Mouse (Mus musculus): ENCODE measurements around the gene Rln3.

Rln3 gene

DNA sequence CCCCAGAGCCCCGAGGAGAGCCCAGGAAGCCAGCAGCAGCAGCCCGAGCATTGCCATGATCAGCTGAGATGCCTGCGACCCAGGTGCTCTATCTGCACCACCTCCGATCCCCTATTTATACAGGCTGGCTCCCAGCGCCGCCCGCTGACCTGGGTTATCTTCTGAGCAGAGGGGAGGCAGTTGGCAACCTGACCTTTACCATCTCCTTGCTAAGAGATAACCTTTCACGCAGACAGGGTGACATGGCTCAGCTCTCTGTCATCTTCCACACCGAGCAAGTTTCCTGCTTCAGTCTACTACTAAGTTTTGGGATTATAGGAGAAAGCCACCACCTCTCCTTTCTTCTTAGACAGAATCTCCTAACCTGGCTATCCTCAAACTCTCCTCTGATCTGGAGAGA, at the start of gene Rln3:
Rln3 (minus strand) TSS at position 101 of the 400 bp plus-strand sequence.
- no peak for DNase-seq

DNA sequence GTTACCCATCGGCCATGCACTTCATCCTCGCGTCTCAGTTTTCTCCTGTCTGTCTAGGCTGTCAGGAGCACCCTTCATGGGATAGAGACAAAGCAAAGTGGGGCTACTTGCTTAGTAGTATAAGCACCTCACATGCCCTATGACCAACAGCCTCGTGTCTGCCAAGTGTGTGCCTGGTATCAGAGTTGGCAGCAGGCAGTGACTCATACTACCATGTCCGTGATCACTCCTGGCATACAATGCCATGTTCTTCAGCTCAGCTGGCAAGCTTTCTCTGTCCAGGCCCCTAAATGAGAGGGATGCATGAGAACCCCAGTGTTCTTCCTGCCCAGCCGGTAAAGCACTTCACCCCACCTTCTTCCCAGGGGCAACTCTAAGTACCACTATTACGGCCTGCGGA, 45.8 kb upstream of the Rln3 start:
- no peak for DNase-seq

DNA sequence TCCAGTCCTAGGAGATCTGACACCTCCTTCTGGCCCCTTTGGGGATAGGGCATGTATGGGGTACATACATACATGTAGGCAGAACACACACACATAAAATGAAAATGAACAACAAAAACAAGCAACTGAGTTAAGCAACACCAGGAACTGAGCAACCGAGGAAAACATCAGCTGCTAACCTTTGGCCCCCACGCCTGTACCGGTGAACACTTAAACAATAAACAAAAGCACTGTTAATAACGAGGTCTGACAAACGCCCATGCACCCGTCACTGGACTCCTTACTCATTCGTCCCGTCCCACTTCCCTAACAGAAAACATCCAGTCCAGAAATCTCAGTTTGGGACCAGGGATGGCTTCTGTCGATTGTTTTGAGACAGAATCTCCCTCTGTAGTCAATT, 44.5 kb upstream of the Rln3 start:
- DNase-seq, result no peak

DNA sequence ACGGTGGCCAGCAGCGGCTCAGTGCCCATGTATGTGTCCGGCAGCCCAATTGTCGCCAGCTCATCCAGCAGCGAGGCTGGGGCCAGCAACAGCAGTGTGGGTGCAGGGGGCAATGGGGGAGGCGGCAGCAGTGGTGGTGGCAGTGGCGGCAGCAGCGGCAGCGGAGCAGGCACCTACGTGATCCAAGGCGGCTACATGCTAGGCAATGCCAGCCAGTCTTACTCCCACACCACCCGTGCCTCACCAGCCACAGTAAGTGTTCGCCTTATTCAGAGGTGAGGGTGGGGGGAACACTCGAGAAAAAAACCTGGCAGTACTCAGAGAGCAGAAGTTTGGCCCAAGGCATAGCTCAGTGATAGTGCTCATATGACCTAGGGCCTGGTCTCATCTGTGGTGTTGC, 43.0 kb upstream of the Rln3 start:
- no peak for DNase-seq

DNA sequence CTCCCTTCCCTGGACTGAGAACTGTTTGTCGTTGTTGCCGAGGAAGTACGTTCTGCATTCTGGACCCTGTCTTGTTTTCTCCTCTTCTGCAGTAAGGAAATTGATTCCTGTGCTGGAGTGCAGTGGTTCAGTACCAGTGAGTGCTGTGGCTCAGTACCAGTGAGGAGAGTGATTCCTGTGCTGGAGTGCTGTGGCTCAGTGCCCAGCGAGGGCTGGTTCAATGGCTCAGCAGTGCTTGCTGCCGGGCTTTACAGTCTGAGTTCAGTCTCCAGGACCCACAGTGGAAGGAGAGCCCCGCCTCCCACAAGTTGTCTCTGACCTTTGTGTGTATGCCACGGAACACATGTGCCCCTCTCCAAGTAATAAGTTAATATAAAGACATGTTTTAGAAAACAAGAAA, 42.4 kb upstream of the Rln3 start:
- no peak for DNase-seq

DNA sequence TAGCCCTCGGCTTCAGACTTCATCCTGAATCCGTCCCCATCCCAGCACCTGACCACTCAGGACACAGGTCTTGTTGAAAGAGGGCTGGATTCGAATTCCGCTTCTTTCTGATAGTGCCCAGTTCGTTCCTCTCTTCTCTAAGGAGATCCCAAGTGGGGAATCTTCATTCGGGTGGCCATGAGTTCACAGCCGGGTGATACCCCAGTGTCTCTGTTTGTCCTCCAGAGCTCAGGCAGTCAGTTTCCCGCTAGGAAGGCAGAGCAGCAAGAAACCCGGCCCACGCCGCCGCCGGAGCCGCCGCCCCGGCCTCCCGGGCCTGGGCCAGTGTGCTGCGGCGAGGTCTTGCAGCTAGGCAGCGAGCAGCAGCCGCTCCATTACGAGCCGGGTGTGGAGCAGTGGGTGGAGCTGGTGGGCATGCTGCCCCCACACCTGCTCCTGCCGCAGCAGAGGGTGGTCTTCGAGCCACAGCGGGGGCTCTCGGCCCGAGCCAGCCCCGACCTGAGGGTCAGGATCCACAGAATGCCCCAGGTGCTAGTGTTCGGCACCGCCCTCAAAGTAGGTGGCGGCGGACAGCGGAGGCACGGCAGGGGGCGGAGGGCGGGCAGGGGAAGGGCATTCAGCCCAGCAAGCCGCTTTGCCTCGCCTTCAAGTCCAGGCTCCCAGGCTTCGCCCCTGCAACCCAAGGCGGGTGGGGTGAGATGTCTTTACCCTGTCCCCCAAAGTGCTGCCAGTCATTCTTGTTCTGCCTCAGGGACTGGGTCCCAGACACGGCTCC, 39.7 kb upstream of the Rln3 start:
- no peak for DNase-seq

DNA sequence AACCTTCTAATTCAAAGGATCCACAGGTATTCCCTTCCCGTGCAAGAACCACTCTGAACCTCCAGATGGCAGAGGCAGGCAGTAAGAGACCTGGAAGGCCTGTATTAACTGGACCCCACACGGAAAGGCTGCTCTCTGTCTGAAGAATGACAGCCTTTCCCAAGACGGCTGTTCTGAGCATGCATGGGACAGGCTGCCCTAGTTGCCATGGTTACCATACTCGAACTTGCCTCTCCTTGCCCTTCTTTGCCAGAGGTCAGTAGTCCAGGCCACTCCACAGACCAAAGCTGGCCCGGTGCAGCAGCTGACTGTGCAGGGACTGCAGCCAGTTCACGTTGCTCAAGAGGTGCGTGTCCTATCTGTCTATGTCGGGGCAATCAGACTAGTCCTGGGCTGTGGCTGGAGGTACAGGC, 39.0 kb upstream of the Rln3 start:
- DNase-seq, result no peak

DNA sequence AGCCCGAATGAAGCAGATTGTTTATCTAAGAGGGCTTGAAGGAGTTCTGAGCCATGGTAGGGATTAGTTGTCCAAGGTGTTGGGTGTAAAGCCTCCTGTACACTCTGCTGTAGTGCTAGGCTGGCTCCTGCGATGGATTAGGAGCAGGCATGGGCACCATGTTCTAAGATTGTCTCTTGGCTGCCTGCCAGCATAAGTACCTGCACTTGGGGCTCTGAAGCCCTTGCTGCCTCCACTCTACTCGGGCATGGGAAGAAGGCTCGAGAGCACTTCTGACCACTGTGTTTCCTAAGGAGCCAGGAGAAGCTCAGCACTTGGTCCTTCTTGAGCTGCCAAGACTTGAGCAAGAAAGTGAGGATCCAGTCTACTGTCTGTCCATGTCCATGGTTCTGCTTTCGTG, 34.4 kb upstream of the Rln3 start:
- no peak for DNase-seq

DNA sequence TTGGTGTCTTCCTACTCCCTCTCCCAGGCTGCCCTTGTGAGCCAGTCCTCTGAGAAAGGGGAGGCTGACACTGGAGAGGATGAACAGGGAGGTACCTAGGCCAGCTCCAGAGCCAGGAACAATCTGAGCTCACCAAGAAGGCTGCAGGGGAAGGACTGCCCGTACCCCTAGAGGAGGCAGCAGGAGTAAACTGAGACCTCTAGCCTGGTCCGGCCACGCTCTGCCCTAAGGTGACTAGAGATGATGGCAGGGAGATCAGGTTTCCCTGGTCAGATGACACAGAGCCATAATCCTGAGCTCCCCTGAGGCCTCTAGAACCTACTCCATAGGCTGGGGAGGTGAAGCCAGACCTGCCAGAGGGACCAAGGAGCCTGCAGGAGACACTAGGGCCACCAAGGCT, 32.0 kb upstream of the Rln3 start:
- DNase-seq, result no peak

DNA sequence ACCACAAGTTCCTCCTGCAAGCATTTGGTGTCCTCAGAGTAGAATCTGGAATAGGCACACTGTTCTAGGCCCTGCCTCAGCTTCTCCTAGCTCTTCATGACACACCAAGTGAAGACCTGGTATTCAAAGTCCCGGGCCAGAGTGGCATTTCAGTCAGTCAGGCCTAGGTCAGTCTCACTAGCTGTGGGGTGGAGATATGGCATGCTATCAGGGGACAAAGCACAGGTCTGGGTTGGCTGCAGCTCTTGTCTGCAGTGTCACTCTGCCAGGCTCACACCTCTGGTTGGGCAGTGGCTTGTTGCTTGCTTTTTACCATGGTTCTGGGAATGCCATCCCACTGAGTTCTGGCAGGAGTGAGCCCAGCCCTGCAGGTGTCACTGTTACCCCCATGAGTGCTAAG, 31.6 kb upstream of the Rln3 start:
- DNase-seq, result no peak

DNA sequence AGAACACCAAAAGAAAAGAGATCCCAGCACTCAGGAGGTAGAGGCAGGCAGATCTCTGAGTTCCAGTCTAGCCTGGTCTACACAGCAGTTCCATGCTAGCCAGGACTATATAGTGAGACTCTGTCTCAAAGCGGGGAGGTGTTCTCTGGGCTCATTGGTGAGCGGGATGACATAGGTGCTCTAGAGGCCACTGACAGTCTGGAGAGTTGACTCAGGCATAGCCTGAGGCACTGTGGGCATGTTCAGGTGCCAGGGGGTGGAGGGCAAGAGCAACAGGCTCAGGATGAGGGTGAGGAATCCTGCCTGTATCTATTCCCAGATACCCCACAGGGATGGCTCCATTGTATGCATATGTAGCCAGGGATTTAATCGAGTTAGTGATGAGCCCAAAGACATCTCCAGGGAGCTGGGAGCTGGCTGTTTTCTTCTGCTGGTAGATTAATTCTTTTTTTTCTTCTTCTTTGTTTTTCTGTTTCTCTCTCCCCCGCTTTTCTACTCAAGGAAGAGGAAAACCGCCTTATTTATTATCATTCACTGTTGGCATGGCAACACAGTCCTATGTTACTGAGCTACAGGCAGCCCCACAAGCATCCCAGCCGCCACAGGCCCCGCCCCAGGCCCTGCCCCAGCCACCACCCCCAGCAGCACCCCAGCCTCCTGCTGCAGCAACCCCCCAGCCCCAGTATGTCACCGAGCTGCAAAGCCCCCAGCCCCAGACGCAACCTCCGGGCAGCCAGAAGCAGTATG, 28.6 kb upstream of the Rln3 start:
- no peak for DNase-seq

DNA sequence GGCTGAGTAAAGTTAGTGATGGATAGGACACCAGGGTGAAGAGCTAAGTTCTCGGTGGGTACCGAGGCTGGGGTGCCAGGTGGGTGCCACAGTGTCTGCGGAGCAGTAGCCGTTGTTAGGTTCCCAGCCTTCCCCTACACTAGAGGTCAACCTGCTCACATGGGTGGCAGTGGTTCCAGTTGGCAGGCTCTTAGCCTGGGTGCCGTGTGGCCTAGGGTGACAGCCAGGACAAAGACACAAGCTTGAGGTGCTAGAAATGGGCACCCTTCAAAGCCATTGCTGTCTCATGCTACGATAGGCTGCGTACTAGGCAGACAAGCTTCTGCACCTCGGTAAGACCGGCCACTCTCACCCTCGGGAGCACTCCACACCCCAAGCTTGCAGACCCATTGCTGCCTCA, 27.5 kb upstream of the Rln3 start:
- no peak for DNase-seq

DNA sequence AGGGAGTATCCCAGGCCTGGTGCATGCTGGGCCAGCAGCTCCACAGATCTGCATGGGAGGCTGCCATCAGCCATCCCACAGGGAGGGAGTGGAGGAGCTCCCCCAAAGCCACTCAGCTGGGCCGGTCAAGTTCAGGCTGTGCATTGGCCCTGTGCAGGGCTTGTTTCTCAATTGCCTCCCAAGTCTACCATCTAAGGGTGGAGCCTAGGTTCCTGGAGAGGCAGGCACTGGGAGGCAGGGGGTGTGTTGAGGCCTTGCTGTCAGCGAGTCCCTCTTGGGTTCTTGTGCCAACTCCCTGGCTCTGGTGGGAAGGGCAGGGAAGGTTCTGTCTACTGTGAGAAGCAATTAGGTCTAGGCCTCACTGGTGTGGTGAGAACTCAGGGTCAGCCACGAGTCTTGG, 27.1 kb upstream of the Rln3 start:
- DNase-seq, result no peak

DNA sequence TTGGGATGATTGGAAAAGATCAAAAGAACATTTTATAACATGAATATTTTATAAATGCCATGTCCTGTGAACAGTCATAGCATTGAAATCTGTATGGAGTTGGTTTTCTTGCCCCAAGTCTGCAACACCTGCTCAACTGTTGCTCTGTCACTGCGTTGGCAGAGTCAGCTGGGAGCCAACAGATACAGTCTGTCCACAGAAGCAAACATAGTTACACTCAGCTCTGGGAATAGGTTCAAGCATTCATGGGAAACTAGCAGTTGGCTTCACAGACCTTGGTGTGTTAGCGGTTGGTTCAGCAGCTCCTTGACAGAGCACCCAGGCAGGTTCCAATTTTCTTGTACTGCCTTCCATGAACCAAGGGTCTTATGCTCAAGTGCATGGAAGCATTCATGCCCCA, 25.9 kb upstream of the Rln3 start:
- DNase-seq, result no peak

DNA sequence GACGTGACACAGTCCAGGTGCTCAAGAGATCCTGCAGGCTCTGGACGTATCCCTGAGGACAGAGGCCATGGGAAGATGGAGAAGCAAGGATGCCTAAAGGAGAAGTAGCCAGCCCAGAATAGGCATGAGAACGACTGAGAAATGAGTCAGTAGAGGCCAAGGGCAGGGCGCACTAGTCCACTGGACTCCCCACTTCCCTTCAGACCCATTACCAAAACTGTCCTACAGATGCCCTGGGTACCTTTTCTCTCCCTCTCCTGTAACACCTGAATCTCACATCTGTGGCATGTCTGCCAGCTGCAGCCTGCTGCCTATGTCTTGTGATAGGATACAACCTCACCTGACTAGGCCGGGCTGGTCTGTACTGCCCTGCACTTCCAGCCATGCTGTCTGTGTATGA, 25.4 kb upstream of the Rln3 start:
- DNase-seq, result no peak

DNA sequence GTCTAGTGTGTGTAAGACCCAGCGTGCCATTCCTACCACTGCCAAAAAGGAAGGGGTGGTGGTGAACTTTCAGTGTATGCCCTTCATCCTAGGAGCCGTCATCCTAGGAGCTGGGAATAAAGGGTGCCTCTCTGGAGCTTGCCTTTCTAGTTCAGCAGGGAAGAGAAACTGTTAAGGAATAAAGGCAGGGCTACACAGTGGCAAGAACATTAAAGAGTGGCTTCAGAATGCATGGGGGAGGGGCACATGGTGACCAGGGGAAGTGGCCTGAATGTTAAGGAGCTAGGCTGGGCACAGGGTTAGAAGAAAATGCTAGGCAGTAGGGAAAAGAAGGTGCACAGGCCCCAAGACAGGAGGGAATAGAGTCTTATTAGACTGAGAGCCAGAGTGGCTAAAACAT, 24.9 kb upstream of the Rln3 start:
- no peak for DNase-seq

DNA sequence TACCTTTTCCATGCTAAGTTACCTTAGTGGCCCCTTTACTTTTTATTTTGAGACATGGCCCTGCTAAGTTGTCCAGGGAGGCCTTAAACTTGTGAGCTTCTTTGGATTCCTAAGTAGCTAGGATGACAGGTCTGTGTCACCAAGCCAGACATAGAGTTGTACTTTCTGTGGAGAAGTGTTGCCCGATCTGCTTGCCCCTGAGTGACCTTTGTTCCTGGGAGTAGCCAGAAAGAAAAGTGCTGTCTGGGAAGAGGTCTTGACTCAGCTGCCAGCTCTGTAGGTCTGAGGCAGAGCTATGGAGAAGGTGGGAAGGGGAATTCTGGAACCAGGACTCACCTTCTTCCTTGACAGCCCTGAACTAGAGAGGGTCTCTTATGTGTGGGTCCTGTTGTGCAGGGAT, 24.4 kb upstream of the Rln3 start:
- no peak for DNase-seq

DNA sequence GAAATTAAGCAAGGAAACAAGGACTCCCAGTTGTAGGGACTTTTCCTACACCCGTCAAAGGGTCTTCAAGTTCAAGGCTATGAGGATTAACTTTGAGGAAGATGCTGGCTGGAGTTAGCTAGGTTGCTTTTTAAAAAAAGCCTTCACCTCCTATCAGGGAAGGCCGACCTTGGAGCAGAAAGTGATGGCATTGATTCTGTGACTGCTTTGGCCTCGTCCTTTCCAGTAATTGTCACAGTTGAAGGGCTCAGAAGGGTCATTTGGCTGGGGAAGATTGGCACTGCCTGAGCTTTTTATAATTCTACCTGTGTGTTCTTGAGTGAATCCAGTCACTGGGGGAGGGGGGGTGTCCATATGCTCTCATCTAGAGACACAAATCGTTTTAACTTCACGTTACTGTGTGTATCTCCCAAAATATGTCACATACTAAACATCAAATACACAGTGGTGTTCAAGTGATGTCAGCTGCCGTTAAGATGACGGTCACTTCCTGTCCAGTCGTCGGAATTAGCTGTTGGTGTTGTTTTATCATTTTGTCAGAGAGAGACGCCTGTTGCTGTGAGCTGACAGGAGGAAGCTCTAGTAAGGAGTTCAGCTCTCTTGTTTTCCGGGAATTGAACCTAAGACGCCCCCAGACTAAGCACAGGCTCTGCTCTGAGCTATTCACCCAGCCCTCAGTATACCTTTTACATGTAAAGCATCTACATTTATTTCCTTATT, 23.7 kb upstream of the Rln3 start:
- DNase-seq, result no peak

DNA sequence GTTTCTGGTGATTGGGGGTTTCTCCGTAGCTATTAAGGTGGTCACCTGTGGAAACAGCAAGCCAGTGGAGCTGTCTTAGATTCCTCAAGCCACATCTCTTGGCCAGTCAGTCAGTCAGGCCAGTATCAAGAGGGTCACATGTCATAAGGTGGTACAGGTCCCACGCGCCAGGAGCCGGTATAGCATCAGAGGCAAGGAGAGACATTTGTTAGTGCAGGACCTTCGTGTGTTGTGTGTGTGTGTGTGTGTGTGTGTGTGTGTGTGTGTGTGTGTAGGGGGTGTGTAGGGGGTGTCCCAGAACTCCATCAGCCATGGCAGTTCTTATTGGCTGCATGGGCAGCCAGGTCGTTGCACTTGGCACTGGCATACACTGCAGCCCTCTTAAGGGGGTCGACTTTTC, 23.1 kb upstream of the Rln3 start:
- no peak for DNase-seq

DNA sequence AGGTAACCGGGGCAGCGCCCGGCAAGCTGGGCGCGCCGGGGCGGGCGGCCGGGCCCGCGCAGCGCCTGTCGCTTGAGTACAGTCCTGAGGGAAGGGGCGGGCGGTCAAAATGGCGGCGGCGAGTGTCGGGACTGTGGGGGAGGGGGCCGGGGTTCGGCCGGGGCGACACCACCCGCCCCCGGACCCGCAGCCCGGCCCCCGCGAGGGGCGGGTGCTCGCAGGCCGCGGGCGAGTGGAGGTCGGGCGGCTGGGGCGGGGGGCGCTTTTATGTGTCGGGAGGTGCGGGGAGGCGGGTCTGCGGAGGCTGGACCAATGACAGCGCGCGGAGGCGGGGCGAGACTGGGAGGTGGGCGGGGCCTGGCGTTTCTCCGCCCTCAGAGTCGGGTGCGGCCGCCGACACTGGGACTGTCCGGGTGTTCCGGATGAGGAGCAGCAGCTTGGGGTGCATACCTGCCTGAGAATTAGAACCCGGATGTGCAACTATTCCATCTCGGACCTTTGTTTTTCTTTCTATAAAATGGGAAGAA, 22.3 kb upstream of the Rln3 start:
- DNase-seq, result peak; percentile 98 to 99

DNA sequence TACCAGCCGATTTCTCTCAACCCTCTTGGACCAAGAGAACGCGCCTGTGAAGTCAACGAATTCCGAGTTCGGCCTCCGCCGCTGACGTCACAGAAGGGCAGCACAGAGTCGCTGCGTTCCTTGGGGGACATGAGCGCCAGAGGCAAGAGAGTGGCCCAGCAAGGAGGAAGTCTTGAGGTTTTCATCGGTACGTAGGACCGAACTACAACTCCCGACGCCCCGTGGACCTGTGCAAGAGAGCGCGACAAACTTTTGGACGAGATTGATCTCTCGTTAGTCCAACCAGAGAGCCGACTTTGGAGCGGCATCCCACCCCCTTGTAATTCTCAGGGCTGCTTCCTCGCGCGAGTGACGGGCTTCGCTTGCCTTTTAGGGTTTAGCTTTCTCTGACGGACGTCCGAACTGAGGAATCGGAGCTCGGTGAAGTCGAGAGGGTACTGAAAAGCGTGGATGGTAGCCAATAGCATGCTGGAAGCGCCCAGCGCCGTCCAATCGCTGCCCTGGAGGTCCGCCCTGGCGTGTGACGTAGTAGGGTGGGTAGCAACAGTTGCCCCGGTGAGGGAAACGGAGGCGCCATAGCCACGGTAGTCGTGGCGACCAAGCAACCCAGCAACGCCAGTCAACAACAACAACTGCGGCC, 21.6 kb upstream of the Rln3 start, which contains the start of gene Rfx1:
Rfx1 (plus strand) TSS at position 544 of the 640 bp plus-strand sequence.
- peak; percentile 98 to 99 for DNase-seq

DNA sequence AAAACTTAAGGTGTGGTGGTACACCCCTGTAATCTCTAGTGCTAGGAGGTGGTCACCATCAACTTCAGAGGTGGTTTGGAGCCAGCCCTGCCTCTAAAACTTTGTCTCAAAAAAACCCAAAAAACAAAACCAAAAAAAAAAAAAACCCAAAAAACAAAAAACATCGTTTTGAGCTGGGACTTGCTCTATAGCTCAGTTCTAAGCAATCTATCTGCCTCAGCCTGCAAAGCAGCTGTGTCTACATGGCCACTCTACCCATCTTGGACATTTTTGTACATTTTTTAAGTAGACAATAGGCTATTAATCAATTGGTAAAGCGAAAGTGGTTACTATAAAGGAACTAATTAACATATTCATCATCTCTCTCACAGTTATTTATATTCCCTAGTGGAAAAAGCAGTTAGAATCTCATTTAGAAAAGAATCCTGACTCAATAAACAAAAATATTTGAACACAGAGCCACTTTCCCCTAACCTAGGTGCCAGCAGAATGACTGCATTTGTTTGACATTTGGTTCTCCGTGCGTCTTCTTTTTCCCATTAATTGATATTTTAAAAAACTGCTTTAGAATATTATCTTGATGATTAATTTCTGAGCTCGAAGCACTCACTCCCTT, 20.8 kb upstream of the Rln3 start:
- no peak for DNase-seq

DNA sequence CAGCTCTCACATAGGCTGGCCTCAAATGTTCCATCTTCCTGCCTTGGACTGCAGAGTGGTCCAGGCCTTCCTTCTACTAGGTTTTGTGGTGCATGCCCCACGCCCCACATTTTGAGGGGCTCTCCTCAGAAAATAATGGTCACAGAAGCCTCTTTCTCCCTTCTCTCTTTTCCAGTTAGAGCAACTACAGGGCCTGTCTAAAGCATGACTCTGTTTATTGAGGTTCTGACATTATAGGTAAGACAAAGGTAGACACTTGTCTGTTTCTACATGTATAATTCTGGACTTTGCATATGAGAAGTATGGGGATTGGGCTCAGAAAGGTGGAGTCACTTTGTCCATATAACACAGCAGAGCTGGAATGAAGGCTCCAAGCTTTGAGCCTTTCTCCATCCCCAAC, 20.2 kb upstream of the Rln3 start, which contains the start of gene Gm10643:
Gm10643 (minus strand) TSS at position 101 of the 400 bp plus-strand sequence.
- no peak for DNase-seq

All from B cell, adult 2 months (primary cell).